ENCODE assay signal across 8 mouse cellular contexts in genomic region chr15:78409570-78410052, GRCm38 (mm10). TPM values are rescaled to one million over a fixed set of nuclear protein-coding genes. Genes with fewer than 3 reads are reported as not detected.
DNase-seq lines count a peak whose midpoint lies in the region; ATAC-seq and TF ChIP-seq lines count a peak whose summit lies in the region.
"Had no signal": no experiment of that assay in that cellular context is flagged by ENCODE, and none has a peak within 500 bp of the region (broad histone marks: within the 10 kb centered on the region; RNA-seq: fewer than 3 reads in every experiment).

No protein-coding gene starts in this region.

- peaks cover 54% of the 10 kb centered on the region for H3K27me3 ChIP-seq in forebrain, embryonic 10.5 days (ENCODE audit: poor library complexity, severe bottlenecking)
- H3K27me3 ChIP-seq in kidney, embryonic 14.5 days (ENCODE audit: control insufficient read depth, insufficient read depth, low read length) = peaks cover 28% of the 10 kb centered on the region
- H3K27me3 ChIP-seq in midbrain, embryonic 11.5 days (ENCODE audit: control insufficient read depth, insufficient read depth, low read length) = peaks cover 24% of the 10 kb centered on the region

- 79% methylated on average over 12 of the region's 12 CpGs for WGBS in bone marrow, adult 2 months
- 9% methylated on average over 12 of the region's 12 CpGs for WGBS in forebrain, embryonic 10.5 days
- 10% methylated on average over 12 of the region's 12 CpGs for WGBS in kidney, embryonic 14.5 days
- WGBS in midbrain, embryonic 11.5 days = 8% methylated on average over 12 of the region's 12 CpGs

- H3K4me3 ChIP-seq in bone marrow, adult 2 months (replicated peaks; ENCODE audit: control insufficient read depth, low read depth, low read length) = no peak overlapping the region
- H3K4me3 ChIP-seq in forebrain, embryonic 10.5 days = peak overlapping the region; percentile 44
- peak overlapping the region; percentile 28 for H3K4me3 ChIP-seq in kidney, embryonic 14.5 days (ENCODE audit: low read length)
- H3K4me3 ChIP-seq in midbrain, embryonic 11.5 days (ENCODE audit: low read depth, low read length) = peak overlapping the region; percentile 25; the same call in 1 of the 2 replicates

- no peak for ATAC-seq in kidney, embryonic 14.5 days (ENCODE audit: low FRiP score, low TSS enrichment)
- no peak for ATAC-seq in midbrain, embryonic 11.5 days (ENCODE audit: low FRiP score)
- no peak for ATAC-seq in erythroid progenitor cell, adult 5-6 weeks (replicated peaks; ENCODE audit: low FRiP score, poor library complexity, severe bottlenecking)
- no peak for ATAC-seq in inflammation-experienced regulatory T-cells, adult 6 months

- H3K9me3 ChIP-seq in forebrain, embryonic 10.5 days = no peaks in the 10 kb centered on the region
- H3K9me3 ChIP-seq in kidney, embryonic 14.5 days (ENCODE audit: control insufficient read depth, low read length) = no peaks in the 10 kb centered on the region
- no peaks in the 10 kb centered on the region for H3K9me3 ChIP-seq in midbrain, embryonic 11.5 days (ENCODE audit: control insufficient read depth, low read length)

- H3K9ac ChIP-seq in kidney, embryonic 14.5 days (ENCODE audit: low read depth, low read length) = peak overlapping the region; percentile 1; the same call in 1 of the 2 replicates
- H3K9ac ChIP-seq in midbrain, embryonic 11.5 days (ENCODE audit: low read length) = peak overlapping the region; percentile 45; the same call in 1 of the 2 replicates

- DNase-seq in forebrain, embryonic 10.5 days (ENCODE audit: extremely low spot score, low spot score) = no peak
- peak; percentile 87 for DNase-seq in midbrain, embryonic 11.5 days (ENCODE audit: low spot score, missing footprints)
- DNase-seq in ovary, adult 18-20 months (ENCODE audit: low spot score) = no peak

- peaks cover 5% of the 10 kb centered on the region; the same call in 1 of the 2 replicates for H3K36me3 ChIP-seq in forebrain, embryonic 10.5 days (replicated peaks)
- no peaks in the 10 kb centered on the region; the same call in 1 of the 2 replicates for H3K36me3 ChIP-seq in kidney, embryonic 14.5 days (ENCODE audit: control insufficient read depth, insufficient read depth, low read length)
- no peaks in the 10 kb centered on the region for H3K36me3 ChIP-seq in midbrain, embryonic 11.5 days (ENCODE audit: control insufficient read depth, insufficient read depth, low read length)

- TF ChIP-seq POLR2A in bone marrow, adult 2 months (IDR thresholded peaks at IDR 0.05; ENCODE audit: borderline replicate concordance, control insufficient read depth, low read depth, low read length) = 0 out of 2 replicates have a peak, but pooled peaks have one; percentile 4

- peak overlapping the region; percentile 35 for H3K4me2 ChIP-seq in kidney, embryonic 14.5 days (replicated peaks; ENCODE audit: low read depth, low read length)
- H3K4me2 ChIP-seq in midbrain, embryonic 11.5 days = peak overlapping the region; percentile 48

- H3K27ac ChIP-seq in bone marrow, adult 2 months (ENCODE audit: control insufficient read depth, insufficient read depth, low read depth, low read length, poor library complexity) = no peak overlapping the region; the same call in 1 of the 2 replicates
- peak overlapping the region; percentile 48 for H3K27ac ChIP-seq in forebrain, embryonic 10.5 days
- no peak overlapping the region for H3K27ac ChIP-seq in kidney, embryonic 14.5 days (ENCODE audit: low read depth, low read length)
- H3K27ac ChIP-seq in midbrain, embryonic 11.5 days (ENCODE audit: low read depth, low read length) = no peak overlapping the region

- no peak for TF ChIP-seq CTCF in bone marrow, adult 2 months (IDR thresholded peaks at IDR 0.05; ENCODE audit: control insufficient read depth, insufficient read depth, low read length)

- peaks cover 4% of the 10 kb centered on the region; the same call in 1 of the 2 replicates for H3K4me1 ChIP-seq in bone marrow, adult 2 months (ENCODE audit: control insufficient read depth, insufficient read depth, low read length)
- peaks cover 69% of the 10 kb centered on the region for H3K4me1 ChIP-seq in forebrain, embryonic 10.5 days
- H3K4me1 ChIP-seq in kidney, embryonic 14.5 days (ENCODE audit: control insufficient read depth, insufficient read depth, low read length) = peaks cover 19% of the 10 kb centered on the region
- peaks cover 26% of the 10 kb centered on the region for H3K4me1 ChIP-seq in midbrain, embryonic 11.5 days (ENCODE audit: control insufficient read depth, insufficient read depth, low read length)

RNA-seq across cellular contexts. Expression of gene Mpst, which starts 3.4 kb away (rescaled TPM):
- polyA plus RNA-seq in bone marrow, adult 2 months (2011; ENCODE audit: insufficient read depth, insufficient read length, low replicate concordance, missing spikeins) = 49.5 and 50.1 TPM in 2 replicates
- 0.90 and 2.0 TPM in 2 replicates for polyA plus RNA-seq in forebrain, embryonic 10.5 days (2016; fragmentation: Nextera tagmentation; extraction: Ambion mirVana)
- 4.3 and 5.3 TPM in 2 replicates for polyA plus RNA-seq in kidney, embryonic 14.5 days (2014; fragmentation: Nextera tagmentation; extraction: Ambion mirVana)
- polyA plus RNA-seq in midbrain, embryonic 11.5 days (2014; fragmentation: Nextera tagmentation; extraction: Ambion mirVana) = 2.0 and 2.3 TPM in 2 replicates
- total RNA-seq in erythroid progenitor cell, adult 5-6 weeks (2015; ENCODE audit: low replicate concordance) = 32.8 and 35.2 TPM in 2 replicates
- 45.6 and 67.9 TPM in 2 replicates for total RNA-seq in erythroid progenitor cell, adult 5-6 weeks (2017; ENCODE audit: low replicate concordance)
- polyA plus RNA-seq in inflammation-experienced regulatory T-cells, adult 6 months (2017; shearing (Covaris generic)) = 1 to 10 TPM in 2 of 3 experiments, under 1 TPM in 1; 0.63 to 3.3 (median 2.6) TPM

RNA-seq across cellular contexts. Expression of gene Tst, which starts 3.9 kb away (rescaled TPM):
- 14.5 and 23.8 TPM in 2 replicates for polyA plus RNA-seq in bone marrow, adult 2 months (2011; ENCODE audit: insufficient read depth, insufficient read length, low replicate concordance, missing spikeins)
- 11.8 and 11.9 TPM in 2 replicates for polyA plus RNA-seq in forebrain, embryonic 10.5 days (2016; fragmentation: Nextera tagmentation; extraction: Ambion mirVana)
- 32.4 and 32.8 TPM in 2 replicates for polyA plus RNA-seq in kidney, embryonic 14.5 days (2014; fragmentation: Nextera tagmentation; extraction: Ambion mirVana)
- 6.1 and 8.3 TPM in 2 replicates for polyA plus RNA-seq in midbrain, embryonic 11.5 days (2014; fragmentation: Nextera tagmentation; extraction: Ambion mirVana)
- total RNA-seq in erythroid progenitor cell, adult 5-6 weeks (2015; ENCODE audit: low replicate concordance) = 29.3 and 42.2 TPM in 2 replicates
- 15.8 and 20.8 TPM in 2 replicates for total RNA-seq in erythroid progenitor cell, adult 5-6 weeks (2017; ENCODE audit: low replicate concordance)
- polyA plus RNA-seq in inflammation-experienced regulatory T-cells, adult 6 months (2017; shearing (Covaris generic)) = 1 to 10 TPM; 1.8 to 5.3 (median 2.1) TPM

RNA-seq across cellular contexts. Expression of gene Tex33, which starts 13.9 kb away (rescaled TPM):
- polyA plus RNA-seq in bone marrow, adult 2 months (2011; ENCODE audit: insufficient read depth, insufficient read length, low replicate concordance, missing spikeins) = not detected in 2 replicates
- polyA plus RNA-seq in forebrain, embryonic 10.5 days (2016; fragmentation: Nextera tagmentation; extraction: Ambion mirVana) = not detected in 2 replicates
- not detected in 2 replicates for polyA plus RNA-seq in kidney, embryonic 14.5 days (2014; fragmentation: Nextera tagmentation; extraction: Ambion mirVana)
- polyA plus RNA-seq in midbrain, embryonic 11.5 days (2014; fragmentation: Nextera tagmentation; extraction: Ambion mirVana) = not detected in 2 replicates
- total RNA-seq in erythroid progenitor cell, adult 5-6 weeks (2015; ENCODE audit: low replicate concordance) = not detected in 2 replicates
- total RNA-seq in erythroid progenitor cell, adult 5-6 weeks (2017; ENCODE audit: low replicate concordance) = not detected in 2 replicates
- polyA plus RNA-seq in inflammation-experienced regulatory T-cells, adult 6 months (2017; shearing (Covaris generic)) = not detected
- total RNA-seq: neutrophil, adult 5-6 weeks had no signal

RNA-seq across cellular contexts. Expression of gene Kctd17, which starts 18.8 kb away (rescaled TPM):
- polyA plus RNA-seq in bone marrow, adult 2 months (2011; ENCODE audit: insufficient read depth, insufficient read length, low replicate concordance, missing spikeins) = 14.7 and 14.8 TPM in 2 replicates
- polyA plus RNA-seq in forebrain, embryonic 10.5 days (2016; fragmentation: Nextera tagmentation; extraction: Ambion mirVana) = 56.8 and 57.1 TPM in 2 replicates
- polyA plus RNA-seq in kidney, embryonic 14.5 days (2014; fragmentation: Nextera tagmentation; extraction: Ambion mirVana) = 36.3 and 48.8 TPM in 2 replicates
- polyA plus RNA-seq in midbrain, embryonic 11.5 days (2014; fragmentation: Nextera tagmentation; extraction: Ambion mirVana) = 59.1 and 60.5 TPM in 2 replicates
- 2.2 and 14.7 TPM in 2 replicates for total RNA-seq in erythroid progenitor cell, adult 5-6 weeks (2015; ENCODE audit: low replicate concordance)
- total RNA-seq in erythroid progenitor cell, adult 5-6 weeks (2017; ENCODE audit: low replicate concordance) = not detected in 2 replicates
- 10 to 100 TPM in 1 of 3 experiments, 1 to 10 TPM in 2; 7.5 to 14.9 (median 8.8) TPM for polyA plus RNA-seq in inflammation-experienced regulatory T-cells, adult 6 months (2017; shearing (Covaris generic))
- total RNA-seq: neutrophil, adult 5-6 weeks had no signal

RNA-seq across cellular contexts. Expression of gene Tmprss6, which starts 58.8 kb away (rescaled TPM):
- 0.47 TPM in 1 of 2 replicates, not detected in the other for polyA plus RNA-seq in bone marrow, adult 2 months (2011; ENCODE audit: insufficient read depth, insufficient read length, low replicate concordance, missing spikeins)
- polyA plus RNA-seq in forebrain, embryonic 10.5 days (2016; fragmentation: Nextera tagmentation; extraction: Ambion mirVana) = 0.30 and 0.39 TPM in 2 replicates
- polyA plus RNA-seq in kidney, embryonic 14.5 days (2014; fragmentation: Nextera tagmentation; extraction: Ambion mirVana) = 0.34 and 0.49 TPM in 2 replicates
- 0.07 and 0.34 TPM in 2 replicates for polyA plus RNA-seq in midbrain, embryonic 11.5 days (2014; fragmentation: Nextera tagmentation; extraction: Ambion mirVana)
- not detected in 2 replicates for total RNA-seq in erythroid progenitor cell, adult 5-6 weeks (2015; ENCODE audit: low replicate concordance)
- 0.26 TPM in 1 of 2 replicates, not detected in the other for total RNA-seq in erythroid progenitor cell, adult 5-6 weeks (2017; ENCODE audit: low replicate concordance)
- polyA plus RNA-seq in inflammation-experienced regulatory T-cells, adult 6 months (2017; shearing (Covaris generic)) = not detected
- total RNA-seq: neutrophil, adult 5-6 weeks had no signal
